ENCODE assay signal across 12 mouse cellular contexts in the genomic region with DNA sequence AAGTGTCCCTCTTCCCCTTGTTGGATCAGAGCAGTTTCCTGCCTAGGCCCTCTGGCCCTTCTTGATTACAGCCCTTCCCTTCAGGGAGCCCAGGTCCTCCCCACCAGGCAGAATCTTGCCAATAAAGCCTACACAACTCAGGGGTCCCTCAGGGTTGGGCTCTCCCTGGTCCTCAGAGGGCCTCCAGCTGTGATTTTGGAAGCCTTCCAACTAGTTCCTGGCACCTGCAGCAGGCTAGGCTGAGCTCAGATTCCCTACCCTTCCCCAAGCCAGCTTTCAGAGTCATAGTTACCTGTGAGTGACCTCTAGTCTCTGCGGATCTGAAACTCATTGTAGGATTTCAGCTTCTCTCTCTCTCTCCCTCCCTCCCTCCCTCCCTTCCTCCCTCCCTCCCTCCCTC. TPM values are rescaled to one million over a fixed set of nuclear protein-coding genes. Genes with fewer than 3 reads are reported as not detected.
DNase-seq lines count a peak whose midpoint lies in the region; ATAC-seq lines count a peak whose summit lies in the region.
"Had no signal": no experiment of that assay in that cellular context is flagged by ENCODE, and none has a peak within 500 bp of the region (broad histone marks: within the 10 kb centered on the region; RNA-seq: fewer than 3 reads in every experiment).

No protein-coding gene starts in this region.

- no peak overlapping the region for H3K4me2 ChIP-seq in embryonic facial prominence, embryonic 13.5 days
- H3K4me2 ChIP-seq in liver, embryonic 13.5 days = no peak overlapping the region
- H3K4me2 ChIP-seq in heart, embryonic 12.5 days = no peak overlapping the region
- H3K4me2 ChIP-seq in stomach, embryonic 15.5 days = no peak overlapping the region

- ATAC-seq in embryonic facial prominence, embryonic 13.5 days (ENCODE audit: insufficient number of reproducible peaks, insufficient read depth, low FRiP score, low TSS enrichment, low read depth) = no peak
- no peak for ATAC-seq in liver, embryonic 13.5 days (ENCODE audit: low read depth)
- ATAC-seq in heart, embryonic 12.5 days (ENCODE audit: insufficient number of reproducible peaks, low FRiP score) = no peak
- no peak for ATAC-seq in stomach, embryonic 15.5 days (ENCODE audit: insufficient read depth, low FRiP score, low read depth)
- ATAC-seq: forebrain, embryonic 16.5 days; hindbrain, embryonic 16.5 days had no signal

- no peaks in the 10 kb centered on the region for H3K36me3 ChIP-seq in embryonic facial prominence, embryonic 13.5 days
- H3K36me3 ChIP-seq in embryonic facial prominence, embryonic 10.5 days (replicated peaks) = no peaks in the 10 kb centered on the region
- H3K36me3 ChIP-seq in liver, embryonic 13.5 days = no peaks in the 10 kb centered on the region
- no peaks in the 10 kb centered on the region for H3K36me3 ChIP-seq in heart, embryonic 12.5 days
- H3K36me3 ChIP-seq in stomach, embryonic 15.5 days = no peaks in the 10 kb centered on the region

- H3K4me1 ChIP-seq in embryonic facial prominence, embryonic 13.5 days = peaks cover 66% of the 10 kb centered on the region
- peaks cover 52% of the 10 kb centered on the region for H3K4me1 ChIP-seq in embryonic facial prominence, embryonic 10.5 days
- H3K4me1 ChIP-seq in liver, embryonic 13.5 days (replicated peaks) = peaks cover 46% of the 10 kb centered on the region
- peaks cover 71% of the 10 kb centered on the region for H3K4me1 ChIP-seq in heart, embryonic 12.5 days (replicated peaks)
- peaks cover 42% of the 10 kb centered on the region for H3K4me1 ChIP-seq in stomach, embryonic 15.5 days

- WGBS in embryonic facial prominence, embryonic 13.5 days = 29% methylated on average over 1 of the region's 1 CpGs
- 42% methylated on average over 1 of the region's 1 CpGs for WGBS in embryonic facial prominence, embryonic 10.5 days
- 60% methylated on average over 1 of the region's 1 CpGs for WGBS in liver, embryonic 13.5 days (ENCODE audit: insufficient replicate concordance)
- 32% methylated on average over 1 of the region's 1 CpGs for WGBS in heart, embryonic 12.5 days
- WGBS in stomach, embryonic 15.5 days = 54% methylated on average over 1 of the region's 1 CpGs

- peak overlapping the region; percentile 11; the same call in 1 of the 2 replicates for H3K27ac ChIP-seq in embryonic facial prominence, embryonic 13.5 days
- no peak overlapping the region for H3K27ac ChIP-seq in embryonic facial prominence, embryonic 10.5 days (replicated peaks)
- peak overlapping the region; percentile 13; the same call in 1 of the 2 replicates for H3K27ac ChIP-seq in liver, embryonic 13.5 days
- H3K27ac ChIP-seq in heart, embryonic 12.5 days (ENCODE audit: poor library complexity, severe bottlenecking) = peak overlapping the region; percentile 81
- H3K27ac ChIP-seq in stomach, embryonic 15.5 days = peak overlapping the region; percentile 61

- H3K4me3 ChIP-seq in embryonic facial prominence, embryonic 13.5 days = no peak overlapping the region
- H3K4me3 ChIP-seq in embryonic facial prominence, embryonic 10.5 days = no peak overlapping the region
- no peak overlapping the region for H3K4me3 ChIP-seq in liver, embryonic 13.5 days (replicated peaks)
- no peak overlapping the region for H3K4me3 ChIP-seq in heart, embryonic 12.5 days
- H3K4me3 ChIP-seq in stomach, embryonic 15.5 days (replicated peaks) = no peak overlapping the region

- H3K9me3 ChIP-seq in embryonic facial prominence, embryonic 13.5 days = no peaks in the 10 kb centered on the region
- H3K9me3 ChIP-seq in embryonic facial prominence, embryonic 10.5 days = no peaks in the 10 kb centered on the region
- no peaks in the 10 kb centered on the region for H3K9me3 ChIP-seq in liver, embryonic 13.5 days (replicated peaks)
- 0 out of 2 replicates have a peak, but pooled peaks cover 2% of the 10 kb centered on the region for H3K9me3 ChIP-seq in heart, embryonic 12.5 days (replicated peaks)
- no peaks in the 10 kb centered on the region for H3K9me3 ChIP-seq in stomach, embryonic 15.5 days

- H3K27me3 ChIP-seq in embryonic facial prominence, embryonic 13.5 days = no peaks in the 10 kb centered on the region
- no peaks in the 10 kb centered on the region for H3K27me3 ChIP-seq in embryonic facial prominence, embryonic 10.5 days (replicated peaks; ENCODE audit: low read depth, poor library complexity, severe bottlenecking)
- H3K27me3 ChIP-seq in liver, embryonic 13.5 days = no peaks in the 10 kb centered on the region
- no peaks in the 10 kb centered on the region for H3K27me3 ChIP-seq in heart, embryonic 12.5 days (replicated peaks)
- no peaks in the 10 kb centered on the region for H3K27me3 ChIP-seq in stomach, embryonic 15.5 days (replicated peaks)

- no peak for DNase-seq in embryonic facial prominence, embryonic 10.5 days (ENCODE audit: low spot score)
- no peak for DNase-seq in liver, embryonic 13.5 days
- no peak for DNase-seq in liver
- DNase-seq in frontal cortex, postnatal 25 days (ENCODE audit: low spot score in 2 of 2) = no peak
- DNase-seq in embryo, embryonic 10.5 days (ENCODE audit: low spot score) = no peak
- DNase-seq: cerebellum, postnatal 36 days; thymus, postnatal 14 days had no signal

- H3K9ac ChIP-seq in embryonic facial prominence, embryonic 13.5 days = no peak overlapping the region
- H3K9ac ChIP-seq in liver, embryonic 13.5 days = no peak overlapping the region
- H3K9ac ChIP-seq in heart, embryonic 12.5 days = no peak overlapping the region
- H3K9ac ChIP-seq in stomach, embryonic 15.5 days = no peak overlapping the region

RNA-seq across cellular contexts. Expression of a gene that starts 47.1 kb away (rescaled TPM):
- 53.2 and 54.5 TPM in 2 replicates for polyA plus RNA-seq in embryonic facial prominence, embryonic 13.5 days (2015; fragmentation: Nextera tagmentation; extraction: Ambion mirVana)
- polyA plus RNA-seq in embryonic facial prominence, embryonic 10.5 days (2016; fragmentation: Nextera tagmentation; extraction: Ambion mirVana) = 34.7 and 35.4 TPM in 2 replicates
- polyA plus RNA-seq in liver, embryonic 13.5 days (2015; fragmentation: Nextera tagmentation; extraction: Ambion mirVana) = 5.2 and 6.7 TPM in 2 replicates
- polyA plus RNA-seq in heart, embryonic 12.5 days (2016; fragmentation: Nextera tagmentation; extraction: Ambion mirVana) = 55.6 and 62.5 TPM in 2 replicates
- 60.0 and 62.5 TPM in 2 replicates for polyA plus RNA-seq in stomach, embryonic 15.5 days (2015; fragmentation: Nextera tagmentation; extraction: Ambion mirVana)

RNA-seq across cellular contexts. Expression of a gene that starts 47.9 kb away (rescaled TPM):
- polyA plus RNA-seq in embryonic facial prominence, embryonic 13.5 days (2015; fragmentation: Nextera tagmentation; extraction: Ambion mirVana) = 16.7 and 18.8 TPM in 2 replicates
- polyA plus RNA-seq in embryonic facial prominence, embryonic 10.5 days (2016; fragmentation: Nextera tagmentation; extraction: Ambion mirVana) = 6.3 and 8.0 TPM in 2 replicates
- polyA plus RNA-seq in liver, embryonic 13.5 days (2015; fragmentation: Nextera tagmentation; extraction: Ambion mirVana) = 7.8 and 9.4 TPM in 2 replicates
- polyA plus RNA-seq in heart, embryonic 12.5 days (2016; fragmentation: Nextera tagmentation; extraction: Ambion mirVana) = 46.5 and 47.1 TPM in 2 replicates
- 26.7 and 28.6 TPM in 2 replicates for polyA plus RNA-seq in stomach, embryonic 15.5 days (2015; fragmentation: Nextera tagmentation; extraction: Ambion mirVana)
